8 mouse cellular contexts compared by ENCODE assay signal in genomic region chr5:110231638-110232037, GRCm38 (mm10). TPM values are rescaled to one million over a fixed set of nuclear protein-coding genes. Genes with fewer than 3 reads are reported as not detected.
DNase-seq lines count a peak whose midpoint lies in the region.

No protein-coding gene starts in this region.

- H3K4me3 ChIP-seq in brown adipose tissue, adult 24 weeks (ENCODE audit: insufficient read depth, low read depth, low read length): peak overlapping the region; percentile 89

- H3K27ac ChIP-seq in brown adipose tissue, adult 24 weeks (replicated peaks; ENCODE audit: low read depth, low read length): no peak overlapping the region

- DNase-seq in spleen, postnatal 10 days (ENCODE audit: low spot score in 2 of 2): peak; percentile 19 to 52
- DNase-seq in spleen, adult 18-20 months: no peak
- DNase-seq in heart, postnatal 4 days: peak; percentile 16
- peak; percentile 29 for DNase-seq in liver
- DNase-seq in retina, embryonic 14.5 days (ENCODE audit: low spot score): peak; percentile 43
- DNase-seq in right cerebral cortex, adult 18-20 months: no peak
- DNase-seq in gastrocnemius, postnatal 4 days (ENCODE audit: low spot score in 2 of 2): no peak

- H3K4me1 ChIP-seq in brown adipose tissue, adult 24 weeks (ENCODE audit: control insufficient read depth, insufficient read depth, insufficient read length, low read length): peaks cover 8% of the 10 kb centered on the region

RNA-seq across cellular contexts. Expression of gene Ankle2, which starts 0.8 kb away (rescaled TPM):
- 10.3 and 17.3 TPM in 2 replicates for polyA plus RNA-seq in brown adipose tissue, adult 24 weeks (2012; ENCODE audit: insufficient read depth, insufficient read length, missing spikeins)
- total RNA-seq in heart, postnatal 4 days (2021): 10 to 100 TPM; 27.9 to 29.8 TPM
- total RNA-seq in gastrocnemius, postnatal 4 days (2021): 10 to 100 TPM; 35.1 to 40.3 TPM

RNA-seq across cellular contexts. Expression of gene Pgam5, which starts 38.1 kb away (rescaled TPM):
- polyA plus RNA-seq in brown adipose tissue, adult 24 weeks (2012; ENCODE audit: insufficient read depth, insufficient read length, missing spikeins): 23.3 and 26.3 TPM in 2 replicates
- total RNA-seq in heart, postnatal 4 days (2021): 10 to 100 TPM; 41.4 to 42.8 TPM
- total RNA-seq in gastrocnemius, postnatal 4 days (2021): 10 to 100 TPM; 25.1 to 29.8 TPM

RNA-seq across cellular contexts. Expression of gene Pxmp2, which starts 54.3 kb away (rescaled TPM):
- 21.3 and 26.9 TPM in 2 replicates for polyA plus RNA-seq in brown adipose tissue, adult 24 weeks (2012; ENCODE audit: insufficient read depth, insufficient read length, missing spikeins)
- 10 to 100 TPM; 23.3 to 25.0 TPM for total RNA-seq in heart, postnatal 4 days (2021)
- total RNA-seq in gastrocnemius, postnatal 4 days (2021): 10 to 100 TPM; 22.4 to 23.5 TPM

RNA-seq across cellular contexts. Expression of gene Pole, which starts 54.5 kb away (rescaled TPM):
- 0.79 and 1.4 TPM in 2 replicates for polyA plus RNA-seq in brown adipose tissue, adult 24 weeks (2012; ENCODE audit: insufficient read depth, insufficient read length, missing spikeins)
- 10 to 100 TPM; 20.9 to 22.0 TPM for total RNA-seq in heart, postnatal 4 days (2021)
- 10 to 100 TPM; 14.3 to 15.0 TPM for total RNA-seq in gastrocnemius, postnatal 4 days (2021)

RNA-seq across cellular contexts. Expression of gene Golga3, which starts 55.1 kb away (rescaled TPM):
- polyA plus RNA-seq in brown adipose tissue, adult 24 weeks (2012; ENCODE audit: insufficient read depth, insufficient read length, missing spikeins): 13.3 and 14.6 TPM in 2 replicates
- 10 to 100 TPM; 35.5 to 38.7 TPM for total RNA-seq in heart, postnatal 4 days (2021)
- 10 to 100 TPM; 43.8 to 46.8 TPM for total RNA-seq in gastrocnemius, postnatal 4 days (2021)

Comparison
In these comparisons a context has a peak if more than half of its experiments do, and no peak if none do; other contexts are left out.
1. DNase-seq: peak in spleen, postnatal 10 days (2 of 2), heart, postnatal 4 days (single experiment), liver (single experiment) and retina, embryonic 14.5 days (single experiment); none in spleen, adult 18-20 months (0 of 2), right cerebral cortex, adult 18-20 months (single experiment) and gastrocnemius, postnatal 4 days (0 of 2).